Mouse (Mus musculus) olfactory bulb, adult 2 months (tissue): Measurements from ENCODE around the gene Adgra1.

ENCODE experiments used
- CTCF ChIP-seq: fragments of 200-500 bp; IDR thresholded peaks from 2 replicates; pipeline ENCODE4 v1.5.1; 2012; ENCODE audit warnings: low read depth, mild to moderate bottlenecking, low read length, moderate library complexity; ENCODE audit not compliant: insufficient read depth
- POLR2A ChIP-seq: fragments of 200-500 bp; IDR thresholded peaks from 2 replicates; pipeline ENCODE4 v1.6.1; 2012; ENCODE audit warnings: mild to moderate bottlenecking, low read depth, low read length, moderate library complexity; ENCODE audit not compliant: insufficient read depth

- TF ChIP-seq CTCF (no peak), POLR2A (no peak)
Observed at GRCm38 (mm10) chr7:139909469-139909868, 75.5 kb downstream of the Adgra1 start.
